Mouse (Mus musculus): ENCODE results near the gene Pak1. TPM values are rescaled to one million over a fixed set of nuclear protein-coding genes. Genes with fewer than 3 reads are reported as not detected.

Pak1 gene
- 274 and 279 TPM in 2 replicates for polyA plus RNA-seq (2021; fragmentation: Nextera tagmentation)
- long read RNA-seq, experiment 1, transcript Pak1-205 (15 exons, 2,794 nt), result minor isoform, 100 of 1,625 reads
- long read RNA-seq, experiment 1, transcript Pak1-201 (15 exons, 3,065 nt), result major isoform, 923 of 1,625 reads
- long read RNA-seq, experiment 1, transcript Pak1-206 (7 exons, 952 nt), result minor isoform, 7 of 1,625 reads
- long read RNA-seq, experiment 1, partial matches to known transcripts, result 137 of 1,625 reads
- long read RNA-seq, experiment 1, other reads (novel, unspliced or antisense), result 457 of 1,625 reads
- long read RNA-seq, experiment 2, transcript Pak1-203 (2 exons, 911 nt), result minor isoform, 10 of 510 reads
- long read RNA-seq, experiment 2, transcript Pak1-201 (15 exons, 3,065 nt), result major isoform, 144 of 510 reads
- long read RNA-seq, experiment 2, transcript Pak1-206 (7 exons, 952 nt), result minor isoform, 5 of 510 reads
- long read RNA-seq, experiment 2, transcript Pak1-205 (15 exons, 2,794 nt), result minor isoform, 10 of 510 reads
- long read RNA-seq, experiment 2, partial matches to known transcripts, result 276 of 510 reads
- long read RNA-seq, experiment 2, other reads (novel, unspliced or antisense), result 65 of 510 reads

DNA sequence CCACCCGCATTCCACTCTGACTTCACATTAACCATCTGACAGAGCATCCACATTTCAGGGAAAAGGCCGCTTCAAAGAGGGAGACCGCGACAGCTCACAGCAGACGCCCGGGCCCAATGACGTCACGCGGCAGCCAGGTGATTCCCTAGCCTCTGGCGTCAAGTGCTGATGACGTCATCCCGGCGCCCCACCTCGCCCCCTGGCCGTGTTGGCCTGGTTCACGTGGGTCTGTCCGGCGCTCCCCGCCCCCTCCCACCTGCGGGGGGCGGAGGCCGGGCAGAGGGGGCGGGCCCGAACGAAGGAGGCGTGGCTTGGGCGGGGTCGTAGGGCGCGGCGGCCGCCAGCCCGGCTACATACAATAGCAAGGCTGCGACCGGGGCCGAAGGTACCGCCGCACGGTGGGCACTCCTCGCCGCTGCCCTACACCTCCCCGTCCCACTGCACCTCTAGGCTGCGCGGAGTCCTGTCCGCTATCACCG lies at the start of gene Pak1:
TSS of gene Pak1 (plus strand) at position 352 of the 479 bp plus-strand sequence.

GRCm38 (mm10) chr7:97919742-97920141 lies 131.4 kb downstream of the Pak1 start, which contains the start of gene Gdpd4:
TSS of gene Gdpd4 (plus strand) at chr7:97919955.

Other genes starting within 250 kb of the Pak1 start
- gene Aamdc, start 209.0 kb upstream of the Pak1 start, polyA plus RNA-seq (2021; fragmentation: Nextera tagmentation), result 113 and 117 TPM in 2 replicates
- gene Rsf1, start 208.7 kb upstream of the Pak1 start, polyA plus RNA-seq (2021; fragmentation: Nextera tagmentation), result 8.6 and 14.7 TPM in 2 replicates
- 133 and 154 TPM in 2 replicates for gene Clns1a, start 91.9 kb upstream of the Pak1 start, polyA plus RNA-seq (2021; fragmentation: Nextera tagmentation)
- gene Aqp11, start 50.3 kb upstream of the Pak1 start, polyA plus RNA-seq (2021; fragmentation: Nextera tagmentation), result 29.3 and 31.3 TPM in 2 replicates
- gene Gdpd4, start 131.4 kb downstream of the Pak1 start, polyA plus RNA-seq (2021; fragmentation: Nextera tagmentation), result not detected in 2 replicates

Data from left cerebral cortex, adult 6 months (tissue).